Mouse (Mus musculus) limb, embryonic 10.5 days (tissue): Measurements from ENCODE around the gene Rbm25. TPM values are rescaled to one million over a fixed set of nuclear protein-coding genes. Genes with fewer than 3 reads are reported as not detected.
A peak's percentile ranks its signal among the peaks of the same experiment; 100 is the strongest.
"Not testable (repeated sequence)": the region's sequence is repeated elsewhere in the genome, so short reads cannot be mapped to it uniquely, and the experiment has no call there.

ENCODE experiments used
- DNase-seq: peaks from one replicate; pipeline ENCODE4 v3.0.0-alpha.2; 2017; ENCODE audit warnings: low spot score
- H3K27ac ChIP-seq: fragments of 300-500 bp; sonication (generic); 2 replicates; pipeline ENCODE4 v1.5.1; 2016; ENCODE audit warnings: mild to moderate bottlenecking
- H3K27me3 ChIP-seq: fragments of 300-500 bp; sonication (generic); 2 replicates; pipeline ENCODE4 v1.6.1; 2016; ENCODE audit warnings: low read depth, mild to moderate bottlenecking; ENCODE audit not compliant: poor library complexity, severe bottlenecking
- H3K36me3 ChIP-seq: fragments of 300-500 bp; sonication (generic); 2 replicates; pipeline ENCODE4 v1.6.1; 2016; ENCODE audit warnings: mild to moderate bottlenecking, moderate library complexity
- H3K4me1 ChIP-seq: fragments of 300-500 bp; sonication (generic); 2 replicates; pipeline ENCODE4 v1.6.1; 2016
- H3K4me3 ChIP-seq: fragments of 300-500 bp; sonication (generic); 2 replicates; pipeline ENCODE4 v1.5.1; 2016; ENCODE audit warnings: mild to moderate bottlenecking, moderate library complexity
- H3K9me3 ChIP-seq: fragments of 300-500 bp; sonication (generic); replicated peaks from 2 replicates; pipeline ENCODE4 v1.6.1; 2016; ENCODE audit warnings: mild to moderate bottlenecking
- WGBS: fragments of 180-500 bp; shearing (Covaris S2); methylation state at CpG from one replicate; pipeline ENCODE4 v1.1.7; 2016; 5-methylcytosine and 5-hydroxymethylcytosine counted together
- polyA plus RNA-seq: library from polyadenylated mRNA; unstranded; fragments of >200 nt; fragmentation: Nextera tagmentation; extraction: Ambion mirVana; gene quantifications from 2 replicates; pipeline ENCODE4 v1.2.1, GENCODE M21; 2016

The Rbm25 gene
- polyA plus RNA-seq, 1 experiment from 2014 or later, result 308 TPM

- not testable (repeated sequence) for H3K9me3 ChIP-seq, H3K4me1 ChIP-seq, DNase-seq, H3K27me3 ChIP-seq, H3K4me3 ChIP-seq, H3K27ac ChIP-seq, H3K36me3 ChIP-seq
- WGBS, result 57% methylated on average over 23 of the region's 23 CpGs
These were observed 10.3 kb upstream of the Rbm25 start for GRCm38 (mm10) chr12:83620694-83621093.

- peak; percentile 16 for DNase-seq
- Histone ChIP-seq H3K36me3 (no peaks in the 10 kb centered on the region), H3K4me3 (no peak overlapping the region), H3K27ac (no peak overlapping the region), H3K4me1 (no peaks in the 10 kb centered on the region), H3K9me3 (no peaks in the 10 kb centered on the region), H3K27me3 (no peaks in the 10 kb centered on the region)
- WGBS, result 90% methylated on average over 6 of the region's 6 CpGs
These were observed 8.8 kb upstream of the Rbm25 start for GRCm38 (mm10) chr12:83622031-83622755.

- 93% methylated on average over 1 of the region's 1 CpGs for WGBS
- H3K9me3 ChIP-seq, result no peaks in the 10 kb centered on the region
- no peaks in the 10 kb centered on the region for H3K36me3 ChIP-seq
- H3K27ac ChIP-seq, result no peak overlapping the region
- H3K4me3 ChIP-seq, result no peak overlapping the region
- H3K27me3 ChIP-seq, result no peaks in the 10 kb centered on the region
- H3K4me1 ChIP-seq, result no peaks in the 10 kb centered on the region
- no peak for DNase-seq
These were observed 6.7 kb upstream of the Rbm25 start for GRCm38 (mm10) chr12:83624321-83624720.

- Histone ChIP-seq H3K27ac (peak overlapping the region; percentile 99), H3K4me1 (peaks cover 6% of the 10 kb centered on the region; the same call in 1 of the 2 replicates), H3K36me3 (peaks cover 33% of the 10 kb centered on the region), H3K27me3 (no peaks in the 10 kb centered on the region), H3K4me3 (peak overlapping the region; percentile 96), H3K9me3 (no peaks in the 10 kb centered on the region)
- peak; percentile 94 for DNase-seq
- WGBS, result under 1% methylated on average over 63 of the region's 68 CpGs
These were observed 975 bp downstream of the Rbm25 start for GRCm38 (mm10) chr12:83631743-83632679.

- Histone ChIP-seq H3K27me3 (no peaks in the 10 kb centered on the region), H3K27ac (peak overlapping the region; percentile 99), H3K36me3 (peaks cover 39% of the 10 kb centered on the region), H3K4me3 (peak overlapping the region; percentile 96), H3K4me1 (peaks cover 6% of the 10 kb centered on the region; the same call in 1 of the 2 replicates), H3K9me3 (no peaks in the 10 kb centered on the region)
- peak; percentile 79 for DNase-seq
- under 1% methylated on average over 20 of the region's 20 CpGs for WGBS
These were observed 1.6 kb downstream of the Rbm25 start for GRCm38 (mm10) chr12:83632680-83633025.

GRCm38 (mm10) chr12:83633807-83634206, 2.8 kb downstream of the Rbm25 start:
- Histone ChIP-seq H3K9me3 (no peaks in the 10 kb centered on the region), H3K36me3 (peaks cover 49% of the 10 kb centered on the region), H3K4me1 (peaks cover 6% of the 10 kb centered on the region; the same call in 1 of the 2 replicates), H3K4me3 (peak overlapping the region; percentile 96), H3K27me3 (no peaks in the 10 kb centered on the region), H3K27ac (no peak overlapping the region)
- DNase-seq, result no peak
- WGBS, result 65% methylated on average over 2 of the region's 2 CpGs

- Histone ChIP-seq H3K9me3 (no peaks in the 10 kb centered on the region), H3K36me3 (peaks cover 91% of the 10 kb centered on the region), H3K4me3 (no peak overlapping the region), H3K4me1 (no peaks in the 10 kb centered on the region), H3K27ac (no peak overlapping the region), H3K27me3 (no peaks in the 10 kb centered on the region)
- DNase-seq, result no peak
- 93% methylated on average over 2 of the region's 2 CpGs for WGBS
These were observed 10.2 kb downstream of the Rbm25 start for GRCm38 (mm10) chr12:83641233-83641632.

GRCm38 (mm10) chr12:83643116-83643515, 12.1 kb downstream of the Rbm25 start:
- Histone ChIP-seq H3K36me3 (peaks cover 90% of the 10 kb centered on the region), H3K27me3 (no peaks in the 10 kb centered on the region), H3K4me1 (no peaks in the 10 kb centered on the region), H3K27ac (no peak overlapping the region), H3K4me3 (no peak overlapping the region), H3K9me3 (no peaks in the 10 kb centered on the region)
- WGBS, result 93% methylated on average over 1 of the region's 1 CpGs
- DNase-seq, result no peak

GRCm38 (mm10) chr12:83650346-83650745, 19.3 kb downstream of the Rbm25 start:
- Histone ChIP-seq H3K4me3 (no peak overlapping the region), H3K4me1 (no peaks in the 10 kb centered on the region), H3K27me3 (no peaks in the 10 kb centered on the region), H3K9me3 (no peaks in the 10 kb centered on the region), H3K27ac (no peak overlapping the region), H3K36me3 (peaks cover 99% of the 10 kb centered on the region)
- DNase-seq, result no peak
- 97% methylated on average over 3 of the region's 3 CpGs for WGBS

- H3K36me3 ChIP-seq, result peaks cover 99% of the 10 kb centered on the region
These were observed 20.4 kb downstream of the Rbm25 start for GRCm38 (mm10) chr12:83651414-83651813.

GRCm38 (mm10) chr12:83685466-83685865, 54.4 kb downstream of the Rbm25 start:
- Histone ChIP-seq H3K4me1 (peaks cover 10% of the 10 kb centered on the region), H3K36me3 (peaks cover 42% of the 10 kb centered on the region), H3K4me3 (no peak overlapping the region), H3K9me3 (no peaks in the 10 kb centered on the region), H3K27ac (no peak overlapping the region), H3K27me3 (no peaks in the 10 kb centered on the region)
- WGBS, result 93% methylated on average over 1 of the region's 1 CpGs
- DNase-seq, result no peak

More at GRCm38 (mm10) chr12:83651414-83651813, 20.4 kb downstream of the Rbm25 start:
- H3K27me3 ChIP-seq, result no peaks in the 10 kb centered on the region
- H3K9me3 ChIP-seq, result no peaks in the 10 kb centered on the region
- no peak overlapping the region for H3K27ac ChIP-seq
- H3K4me3 ChIP-seq, result no peak overlapping the region
- no peaks in the 10 kb centered on the region for H3K4me1 ChIP-seq
- no peak for DNase-seq

- WGBS, result 94% methylated on average over 9 of the region's 9 CpGs
- no peaks in the 10 kb centered on the region for H3K27me3 ChIP-seq
- H3K36me3 ChIP-seq, result peaks cover 29% of the 10 kb centered on the region
- H3K4me3 ChIP-seq, result no peak overlapping the region
- DNase-seq, result peak; percentile 22
- H3K27ac ChIP-seq, result no peak overlapping the region
- peaks cover 10% of the 10 kb centered on the region for H3K4me1 ChIP-seq
- no peaks in the 10 kb centered on the region for H3K9me3 ChIP-seq
These were observed 55.7 kb downstream of the Rbm25 start for GRCm38 (mm10) chr12:83686575-83687350.
